Mouse (Mus musculus): ENCODE results near the gene Grasp. TPM values are rescaled to one million over a fixed set of nuclear protein-coding genes. Genes with fewer than 3 reads are reported as not detected.

The Grasp gene
- total RNA-seq (2021), result 10 to 100 TPM; 58.2 to 67.1 TPM
- long read RNA-seq, experiment 1, transcript Grasp-201 (8 exons, 2,033 nt), result major isoform, 102 of 117 reads
- long read RNA-seq, experiment 1, partial matches to known transcripts, result 1 of 117 reads
- long read RNA-seq, experiment 1, other reads (novel, unspliced or antisense), result 14 of 117 reads
- long read RNA-seq, experiment 2, transcript Grasp-201 (8 exons, 2,033 nt), result major isoform, 96 of 105 reads
- long read RNA-seq, experiment 2, partial matches to known transcripts, result 4 of 105 reads
- long read RNA-seq, experiment 2, other reads (novel, unspliced or antisense), result 5 of 105 reads

- peak; percentile 86 to 89 for DNase-seq (ENCODE audit: low spot score in 2 of 2)
- intact Hi-C loops (cut with DNase I), result loop anchor here (5.0 kb wide), 1 partner anchor 58 kb away; the partner anchor contains the start of gene Atg101
These were observed at the start of gene Grasp for GRCm38 (mm10) chr15:101224006-101224906. Gene Grasp, plus strand, starts transcription at chr15:101224188.

- intact Hi-C loops (cut with DNase I), result loop anchor here (2.0 kb wide), 1 partner anchor 30 kb away; no protein-coding TSS in a partner anchor
- DNase-seq (ENCODE audit: low spot score in 2 of 2), result no peak
These were observed 49.5 kb upstream of the Grasp start for GRCm38 (mm10) chr15:101174294-101175130.

GRCm38 (mm10) chr15:101175131-101175460 is 48.9 kb upstream of the Grasp start:
- intact Hi-C loops (cut with DNase I), result loop anchor here (2.0 kb wide), 1 partner anchor 30 kb away; no protein-coding TSS in a partner anchor
- no peak for DNase-seq (ENCODE audit: low spot score in 2 of 2)

GRCm38 (mm10) chr15:101175613-101176283 is 48.2 kb upstream of the Grasp start:
- DNase-seq (ENCODE audit: low spot score in 2 of 2), result peak in 1 of 2 experiments; percentile 51
- intact Hi-C loops (cut with DNase I), result loop anchor here (2.0 kb wide), 1 partner anchor 31 kb away; no protein-coding TSS in a partner anchor

- intact Hi-C loops (cut with DNase I), result no loop called here
- no peak for DNase-seq (ENCODE audit: low spot score in 2 of 2)
These were observed 47.7 kb upstream of the Grasp start for GRCm38 (mm10) chr15:101176284-101176680.

GRCm38 (mm10) chr15:101176795-101177691 is 46.9 kb upstream of the Grasp start:
- intact Hi-C loops (cut with DNase I), result no loop called here

GRCm38 (mm10) chr15:101180363-101181105 is 43.5 kb upstream of the Grasp start:
- intact Hi-C loops (cut with DNase I), result no loop called here
- no peak for DNase-seq (ENCODE audit: low spot score in 2 of 2)

More at GRCm38 (mm10) chr15:101176795-101177691, 46.9 kb upstream of the Grasp start:
- no peak for DNase-seq (ENCODE audit: low spot score in 2 of 2)

GRCm38 (mm10) chr15:101181106-101181466 is 42.9 kb upstream of the Grasp start:
- no peak for DNase-seq (ENCODE audit: low spot score in 2 of 2)
- intact Hi-C loops (cut with DNase I), result no loop called here

- intact Hi-C loops (cut with DNase I), result no loop called here
- no peak for DNase-seq (ENCODE audit: low spot score in 2 of 2)
These were observed 42.5 kb upstream of the Grasp start for GRCm38 (mm10) chr15:101181500-101181899.

GRCm38 (mm10) chr15:101182676-101183075 is 41.3 kb upstream of the Grasp start:
- no peak for DNase-seq (ENCODE audit: low spot score in 2 of 2)
- intact Hi-C loops (cut with DNase I), result no loop called here

- no peak for DNase-seq (ENCODE audit: low spot score in 2 of 2)
- intact Hi-C loops (cut with DNase I), result no loop called here
These were observed 39.7 kb upstream of the Grasp start for GRCm38 (mm10) chr15:101184300-101184699.

- intact Hi-C loops (cut with DNase I), result no loop called here
These were observed 38.4 kb upstream of the Grasp start for GRCm38 (mm10) chr15:101185549-101185948.

GRCm38 (mm10) chr15:101187907-101188306 is 36.1 kb upstream of the Grasp start:
- intact Hi-C loops (cut with DNase I), result no loop called here

More at GRCm38 (mm10) chr15:101185549-101185948, 38.4 kb upstream of the Grasp start:
- no peak for DNase-seq (ENCODE audit: low spot score in 2 of 2)

GRCm38 (mm10) chr15:101189981-101190761 is 33.8 kb upstream of the Grasp start:
- DNase-seq (ENCODE audit: low spot score in 2 of 2), result no peak
- intact Hi-C loops (cut with DNase I), result no loop called here

More at GRCm38 (mm10) chr15:101187907-101188306, 36.1 kb upstream of the Grasp start:
- DNase-seq (ENCODE audit: low spot score in 2 of 2), result no peak

- no peak for DNase-seq (ENCODE audit: low spot score in 2 of 2)
- intact Hi-C loops (cut with DNase I), result no loop called here
These were observed 33.2 kb upstream of the Grasp start for GRCm38 (mm10) chr15:101190762-101191150.

- no peak for DNase-seq (ENCODE audit: low spot score in 2 of 2)
- intact Hi-C loops (cut with DNase I), result no loop called here
These were observed 32.3 kb upstream of the Grasp start for GRCm38 (mm10) chr15:101191459-101192259.

All from left cerebral cortex, postnatal 14 days (tissue).